Mouse (Mus musculus) ES-Bruce4 (cell line): ENCODE results near the gene Fam170b. TPM values are rescaled to one million over a fixed set of nuclear protein-coding genes. Genes with fewer than 3 reads are reported as not detected.

Experiments used
- H3K27ac ChIP-seq: 2 replicates; pipeline ENCODE4 v1.5.1; 2012; ENCODE audit warnings: low read length, inconsistent platforms; ENCODE audit not compliant: insufficient read depth
- H3K27me3 ChIP-seq: 2 replicates; pipeline ENCODE4 v1.6.1; 2012; ENCODE audit warnings: mild to moderate bottlenecking, low read length, inconsistent platforms; ENCODE audit not compliant: control insufficient read depth, poor library complexity, insufficient read depth, severe bottlenecking
- H3K36me3 ChIP-seq: 2 replicates; pipeline ENCODE4 v1.6.1; 2012; ENCODE audit warnings: inconsistent platforms, mild to moderate bottlenecking, low read length, moderate library complexity; ENCODE audit not compliant: control insufficient read depth, poor library complexity, insufficient read depth, severe bottlenecking
- H3K4me1 ChIP-seq: one replicate; pipeline ENCODE4 v1.8.1; 2011; ENCODE audit warnings: low read length; ENCODE audit not compliant: control insufficient read depth, insufficient read depth
- H3K4me3 ChIP-seq: 2 replicates; pipeline ENCODE4 v1.5.1; 2011; ENCODE audit warnings: low read depth, mild to moderate bottlenecking, low read length
- H3K9ac ChIP-seq: 2 replicates; pipeline ENCODE4 v1.6.1; 2012; ENCODE audit warnings: low read depth, mild to moderate bottlenecking, inconsistent platforms; ENCODE audit not compliant: poor library complexity, severe bottlenecking
- H3K9me3 ChIP-seq: replicated peaks from 2 replicates; pipeline ENCODE4 v1.6.1; 2012; ENCODE audit warnings: mild to moderate bottlenecking, low read length, inconsistent platforms; ENCODE audit not compliant: control insufficient read depth, poor library complexity, insufficient read depth, severe bottlenecking
- CTCF ChIP-seq: IDR thresholded peaks from one replicate; pipeline ENCODE4 v1.8.1; 2011; ENCODE audit warnings: low read depth, low read length
- EP300 ChIP-seq: IDR thresholded peaks from 2 replicates; pipeline ENCODE4 v1.6.1; 2011; ENCODE audit warnings: low read depth, low read length; ENCODE audit not compliant: insufficient read depth
- POLR2A ChIP-seq: IDR thresholded peaks from one replicate; pipeline ENCODE4 v1.8.1; 2011; ENCODE audit warnings: low read length; ENCODE audit not compliant: insufficient read depth
- polyA plus RNA-seq: library from polyadenylated mRNA; stranded (reverse); fragments of >200 nt; gene quantifications from 2 replicates; pipeline ENCODE4 v1.2.4, GENCODE M21; 2011; ENCODE audit warnings: low read depth; ENCODE audit not compliant: missing spikeins, insufficient read depth, insufficient read length

The Fam170b gene
- polyA plus RNA-seq, 1 experiment: not detected

DNA sequence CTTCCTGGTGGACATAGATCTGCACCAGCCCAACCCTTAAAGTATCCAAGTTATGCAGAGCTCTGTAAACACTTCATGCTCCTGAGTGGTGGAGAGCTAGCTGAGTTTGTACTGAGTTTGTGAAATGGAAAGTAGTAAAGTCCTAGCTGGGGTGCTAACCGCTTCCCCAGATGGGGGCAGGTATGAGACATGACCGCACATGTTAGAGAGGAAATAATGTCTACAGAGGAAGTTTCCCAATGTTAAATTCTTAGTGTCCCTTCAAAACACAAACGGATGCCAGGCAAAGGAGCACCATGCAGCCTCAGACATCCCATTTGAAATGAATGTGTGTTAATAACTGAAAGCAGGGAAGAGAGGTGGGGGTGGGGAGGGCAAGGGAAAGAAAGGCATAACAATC, 9.9 kb upstream of the Fam170b start:
- TF ChIP-seq CTCF (no peak), POLR2A (no peak), EP300 (no peak)
- Histone ChIP-seq H3K4me1 (peaks cover 11% of the 10 kb centered on the region), H3K27ac (no peak overlapping the region)

GRCm38 (mm10) chr14:32824267-32825150, 9.3 kb upstream of the Fam170b start:
- no peak overlapping the region for H3K9ac ChIP-seq
- no peaks in the 10 kb centered on the region for H3K36me3 ChIP-seq
- H3K9me3 ChIP-seq: no peaks in the 10 kb centered on the region
- no peaks in the 10 kb centered on the region for H3K27me3 ChIP-seq
- no peak overlapping the region for H3K27ac ChIP-seq
- no peak overlapping the region for H3K4me3 ChIP-seq
- H3K4me1 ChIP-seq: peaks cover 11% of the 10 kb centered on the region
- TF ChIP-seq POLR2A: no peak
- TF ChIP-seq CTCF: no peak
- TF ChIP-seq EP300: no peak

More for the DNA sequence above, 9.9 kb upstream of the Fam170b start:
- Histone ChIP-seq H3K9me3 (no peaks in the 10 kb centered on the region), H3K36me3 (no peaks in the 10 kb centered on the region), H3K9ac (no peak overlapping the region), H3K27me3 (no peaks in the 10 kb centered on the region), H3K4me3 (no peak overlapping the region)

- Histone ChIP-seq H3K27me3 (no peaks in the 10 kb centered on the region), H3K36me3 (no peaks in the 10 kb centered on the region), H3K4me3 (no peak overlapping the region), H3K4me1 (peaks cover 11% of the 10 kb centered on the region), H3K9me3 (no peaks in the 10 kb centered on the region), H3K9ac (no peak overlapping the region), H3K27ac (no peak overlapping the region)
- no peak for TF ChIP-seq EP300
- TF ChIP-seq POLR2A: no peak
- TF ChIP-seq CTCF: no peak
Observed at GRCm38 (mm10) chr14:32825426-32826032, 8.2 kb upstream of the Fam170b start.

DNA sequence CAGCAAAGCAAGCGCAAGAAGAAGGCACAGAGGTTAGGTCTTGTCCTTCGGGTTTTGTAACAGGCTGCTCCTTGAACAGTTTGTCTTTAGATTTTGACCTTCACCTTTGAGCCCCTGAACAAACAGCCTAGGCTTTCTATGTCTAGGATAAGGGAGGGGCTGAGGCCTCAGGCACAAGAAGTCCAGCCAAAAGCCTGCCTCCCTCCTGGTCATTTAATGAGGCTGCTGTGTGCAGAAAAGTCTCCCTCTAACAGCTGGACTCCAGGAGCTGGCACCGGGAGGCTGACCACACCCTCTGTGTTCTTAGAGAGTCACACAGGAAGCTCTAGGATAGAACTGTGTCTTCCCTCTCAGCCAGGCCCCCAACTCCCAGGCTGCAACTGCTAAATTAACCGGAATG, 6.6 kb upstream of the Fam170b start:
- Histone ChIP-seq H3K4me3 (no peak overlapping the region), H3K4me1 (peaks cover 11% of the 10 kb centered on the region), H3K9ac (no peak overlapping the region), H3K27ac (no peak overlapping the region), H3K9me3 (no peaks in the 10 kb centered on the region), H3K36me3 (no peaks in the 10 kb centered on the region), H3K27me3 (no peaks in the 10 kb centered on the region)
- TF ChIP-seq POLR2A (no peak), EP300 (0 out of 2 replicates have a peak, but pooled peaks have one; percentile 24), CTCF (no peak)

GRCm38 (mm10) chr14:32827994-32828650, 5.6 kb upstream of the Fam170b start:
- Histone ChIP-seq H3K27ac (no peak overlapping the region), H3K4me3 (no peak overlapping the region), H3K36me3 (no peaks in the 10 kb centered on the region), H3K4me1 (peaks cover 11% of the 10 kb centered on the region), H3K9ac (no peak overlapping the region), H3K9me3 (no peaks in the 10 kb centered on the region), H3K27me3 (no peaks in the 10 kb centered on the region)
- TF ChIP-seq CTCF: no peak
- TF ChIP-seq EP300: no peak
- no peak for TF ChIP-seq POLR2A
